Mouse (Mus musculus) lung, postnatal 0 days (tissue): Measurements from ENCODE around the gene Slc22a16. TPM values are rescaled to one million over a fixed set of nuclear protein-coding genes. Genes with fewer than 3 reads are reported as not detected.
A peak's percentile ranks its signal among the peaks of the same experiment; 100 is the strongest.

Experiments
- ATAC-seq: fragments of 200-750 bp; cut with Nextera tagmentation; 2 replicates; pipeline ENCODE4 v1.8.0; 2017; ENCODE audit warnings: moderate library complexity
- DNase-seq: peaks from one replicate; pipeline ENCODE4 v3.0.0-alpha.2; 2016; ENCODE audit warnings: low spot score
- H3K27ac ChIP-seq: fragments of 300-500 bp; sonication (generic); 2 replicates; pipeline ENCODE4 v1.5.1; 2014; ENCODE audit warnings: antibody characterized with exemption, mild to moderate bottlenecking, low read length, mixed read lengths
- H3K27me3 ChIP-seq: fragments of 300-500 bp; sonication (generic); replicated peaks from 2 replicates; pipeline ENCODE4 v1.6.1; 2014; ENCODE audit warnings: low read length, mixed read lengths; ENCODE audit not compliant: insufficient read depth
- H3K36me3 ChIP-seq: fragments of 300-500 bp; sonication (generic); 2 replicates; pipeline ENCODE4 v1.6.1; 2014; ENCODE audit warnings: low read length, mixed read lengths; ENCODE audit not compliant: insufficient read depth
- H3K4me1 ChIP-seq: fragments of 300-500 bp; sonication (generic); 2 replicates; pipeline ENCODE4 v1.6.1; 2014; ENCODE audit warnings: antibody characterized with exemption, low read depth, low read length, mixed read lengths; ENCODE audit not compliant: insufficient read depth
- H3K4me2 ChIP-seq: fragments of 300-500 bp; sonication (generic); replicated peaks from 2 replicates; pipeline ENCODE4 v1.6.1; 2014; ENCODE audit warnings: low read depth, mild to moderate bottlenecking, low read length, moderate library complexity, mixed read lengths
- H3K4me3 ChIP-seq: fragments of 300-500 bp; sonication (generic); 2 replicates; pipeline ENCODE4 v1.5.1; 2014; ENCODE audit warnings: low read depth, low read length
- H3K9ac ChIP-seq: fragments of 300-500 bp; sonication (generic); replicated peaks from 2 replicates; pipeline ENCODE4 v1.6.1; 2014; ENCODE audit warnings: low read depth, mild to moderate bottlenecking
- H3K9me3 ChIP-seq: fragments of 300-500 bp; sonication (generic); 2 replicates; pipeline ENCODE4 v1.6.1; 2016; ENCODE audit warnings: low read length, mixed read lengths
- CTCF ChIP-seq: IDR thresholded peaks from 2 replicates; pipeline ENCODE4 v1.5.1; 2016; ENCODE audit warnings: antibody characterized with exemption, mild to moderate bottlenecking
- EP300 ChIP-seq: IDR thresholded peaks from 2 replicates; pipeline ENCODE4 v1.6.1; 2016; ENCODE audit warnings: antibody characterized with exemption, mild to moderate bottlenecking, control low read depth
- WGBS: fragments of 180-500 bp; shearing (Covaris S2); extraction: QIAGEN DNeasy Blood & Tissue Kit; methylation state at CpG from one replicate; pipeline ENCODE4 v1.1.7; 2014; 5-methylcytosine and 5-hydroxymethylcytosine counted together
- polyA plus RNA-seq: library from polyadenylated mRNA; unstranded; fragments of >200 nt; fragmentation: Nextera tagmentation; extraction: Ambion mirVana; gene quantifications from 2 replicates; pipeline ENCODE4 v1.2.1, GENCODE M21; 2015

The Slc22a16 gene
- polyA plus RNA-seq, result not detected in 2 replicates

GRCm38 (mm10) chr10:40570036-40570435 is at the start of gene Slc22a16:
Slc22a16 (plus strand) TSS chr10:40570336.
- Histone ChIP-seq H3K27me3 (no peaks in the 10 kb centered on the region), H3K4me1 (no peaks in the 10 kb centered on the region), H3K36me3 (no peaks in the 10 kb centered on the region), H3K4me2 (no peak within 1 kb of the TSS), H3K9ac (no peak within 1 kb of the TSS), H3K4me3 (no peak within 1 kb of the TSS), H3K27ac (no peak within 1 kb of the TSS), H3K9me3 (no peaks in the 10 kb centered on the region)
- TF ChIP-seq EP300, result no peak
- no peak for TF ChIP-seq CTCF
- no peak for DNase-seq
- WGBS, result 86% methylated on average over 12 of the region's 12 CpGs
- ATAC-seq, result no peak

DNA sequence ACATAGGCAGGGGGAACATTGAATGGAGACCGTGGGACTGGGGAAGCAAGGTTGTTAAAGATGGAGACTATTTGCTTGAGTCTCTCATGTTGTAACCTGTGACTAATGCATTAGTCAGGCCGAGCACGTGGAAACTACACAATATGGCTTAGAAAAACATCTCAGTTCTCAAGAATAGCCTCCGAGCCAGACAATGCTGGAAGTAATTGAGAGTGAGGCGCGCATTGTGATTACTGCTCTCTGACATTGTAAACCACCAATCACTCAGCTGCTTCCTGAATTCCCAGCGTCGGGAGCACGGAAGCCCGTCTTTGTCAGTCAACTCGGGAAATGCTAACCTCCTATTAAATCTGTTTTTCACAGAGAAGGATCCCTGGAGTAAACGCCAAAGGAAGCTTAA is 48.6 kb upstream of the Slc22a16 start:
- TF ChIP-seq EP300, result no peak
- no peak for TF ChIP-seq CTCF
- DNase-seq (peak; percentile 70), ATAC-seq (peak; percentile 63)
- no peaks in the 10 kb centered on the region for H3K27me3 ChIP-seq
- H3K27ac ChIP-seq, result no peak overlapping the region
- no peaks in the 10 kb centered on the region for H3K4me1 ChIP-seq
- no peak overlapping the region for H3K4me3 ChIP-seq
- no peak overlapping the region for H3K9ac ChIP-seq
- WGBS, result 36% methylated on average over 12 of the region's 12 CpGs
- H3K36me3 ChIP-seq, result no peaks in the 10 kb centered on the region
- no peak overlapping the region for H3K4me2 ChIP-seq
- H3K9me3 ChIP-seq, result no peaks in the 10 kb centered on the region

DNA sequence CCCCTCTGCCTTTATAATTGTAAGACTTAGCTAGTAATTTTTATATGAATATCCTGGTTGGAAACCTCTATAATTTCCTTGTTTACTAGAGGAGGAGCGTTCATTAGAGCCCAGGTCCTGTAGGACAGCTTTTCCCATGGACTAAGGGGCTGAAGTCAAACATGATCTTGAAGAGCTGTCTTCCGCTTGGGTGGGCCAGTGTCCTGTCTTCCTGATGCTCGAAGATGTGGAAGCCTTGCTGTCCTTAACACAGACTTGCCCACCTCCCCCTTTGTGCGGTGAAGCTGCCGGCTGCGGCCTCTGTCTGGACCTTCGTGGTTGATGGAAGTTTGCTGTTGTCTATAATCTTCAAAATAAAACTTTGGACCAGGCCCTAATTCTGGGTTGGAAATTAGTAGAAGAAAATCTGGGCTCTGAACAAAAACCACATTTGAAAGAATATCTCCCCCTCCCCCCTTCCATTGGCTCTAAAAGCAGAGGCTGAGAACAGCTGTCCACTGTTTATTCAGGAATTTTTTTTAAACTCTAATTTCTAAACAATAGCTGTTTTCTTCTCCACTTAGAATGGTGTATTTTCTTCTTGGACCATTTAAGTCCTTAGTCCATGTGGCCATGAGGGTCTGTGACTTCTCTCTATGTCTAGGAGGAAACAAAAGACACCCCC is 46.7 kb upstream of the Slc22a16 start:
- no peak overlapping the region for H3K27ac ChIP-seq
- TF ChIP-seq EP300 (no peak), CTCF (no peak)
- ATAC-seq (no peak), DNase-seq (no peak)
- no peaks in the 10 kb centered on the region for H3K27me3 ChIP-seq
- H3K4me2 ChIP-seq, result no peak overlapping the region
- no peaks in the 10 kb centered on the region for H3K9me3 ChIP-seq
- WGBS, result 53% methylated on average over 7 of the region's 7 CpGs
- H3K36me3 ChIP-seq, result no peaks in the 10 kb centered on the region
- no peak overlapping the region for H3K9ac ChIP-seq
- H3K4me1 ChIP-seq, result no peaks in the 10 kb centered on the region
- H3K4me3 ChIP-seq, result no peak overlapping the region

GRCm38 (mm10) chr10:40524032-40524806 is 45.9 kb upstream of the Slc22a16 start:
- Histone ChIP-seq H3K4me2 (no peak overlapping the region), H3K36me3 (no peaks in the 10 kb centered on the region), H3K27ac (no peak overlapping the region), H3K4me1 (no peaks in the 10 kb centered on the region), H3K4me3 (no peak overlapping the region), H3K27me3 (no peaks in the 10 kb centered on the region), H3K9ac (no peak overlapping the region), H3K9me3 (no peaks in the 10 kb centered on the region)
- ATAC-seq (peak; percentile 27; the same call in 1 of the 2 replicates), DNase-seq (peak; percentile 61)
- WGBS, result 61% methylated on average over 9 of the region's 9 CpGs
- TF ChIP-seq CTCF (peak; percentile 15; the same call in 1 of the 2 replicates), EP300 (no peak)

GRCm38 (mm10) chr10:40524991-40525390 is 45.1 kb upstream of the Slc22a16 start:
- Histone ChIP-seq H3K4me2 (no peak overlapping the region), H3K27me3 (no peaks in the 10 kb centered on the region), H3K4me3 (no peak overlapping the region), H3K9ac (no peak overlapping the region), H3K4me1 (no peaks in the 10 kb centered on the region), H3K27ac (no peak overlapping the region), H3K9me3 (no peaks in the 10 kb centered on the region), H3K36me3 (no peaks in the 10 kb centered on the region)
- no peak for TF ChIP-seq EP300
- peak; percentile 84 for TF ChIP-seq CTCF
- DNase-seq (peak; percentile 81), ATAC-seq (no peak)
- 28% methylated on average over 10 of the region's 10 CpGs for WGBS

- Histone ChIP-seq H3K9ac (no peak overlapping the region), H3K4me1 (no peaks in the 10 kb centered on the region), H3K4me2 (no peak overlapping the region), H3K36me3 (no peaks in the 10 kb centered on the region), H3K27me3 (no peaks in the 10 kb centered on the region), H3K4me3 (no peak overlapping the region), H3K9me3 (no peaks in the 10 kb centered on the region), H3K27ac (no peak overlapping the region)
- DNase-seq (peak; percentile 22), ATAC-seq (no peak)
- no peak for TF ChIP-seq EP300
- no peak for TF ChIP-seq CTCF
- 59% methylated on average over 9 of the region's 9 CpGs for WGBS
These were observed 44.5 kb upstream of the Slc22a16 start for GRCm38 (mm10) chr10:40525616-40526155.
